Mouse (Mus musculus) embryonic facial prominence, embryonic 15.5 days (tissue): Measurements from ENCODE around the gene Gpr155. TPM values are rescaled to one million over a fixed set of nuclear protein-coding genes. Genes with fewer than 3 reads are reported as not detected.

Experiments
- ATAC-seq: fragments of 200-750 bp; cut with Nextera tagmentation; 2 replicates; pipeline ENCODE4 v1.8.0; 2017; ENCODE audit warnings: low read depth, moderate TSS enrichment; ENCODE audit not compliant: insufficient number of reproducible peaks, low FRiP score, low TSS enrichment
- H3K27ac ChIP-seq: fragments of 300-500 bp; sonication (generic); replicated peaks from 2 replicates; pipeline ENCODE4 v1.5.1; 2015; ENCODE audit warnings: mild to moderate bottlenecking, inconsistent platforms
- H3K27me3 ChIP-seq: fragments of 300-500 bp; sonication (generic); 2 replicates; pipeline ENCODE4 v1.6.1; 2015; ENCODE audit warnings: inconsistent platforms
- H3K36me3 ChIP-seq: fragments of 300-500 bp; sonication (generic); 2 replicates; pipeline ENCODE4 v1.6.1; 2015; ENCODE audit warnings: mild to moderate bottlenecking, inconsistent platforms
- H3K4me1 ChIP-seq: fragments of 300-500 bp; sonication (generic); 2 replicates; pipeline ENCODE4 v1.6.1; 2015; ENCODE audit warnings: inconsistent platforms
- H3K4me2 ChIP-seq: fragments of 300-500 bp; sonication (generic); replicated peaks from 2 replicates; pipeline ENCODE4 v1.6.1; 2015; ENCODE audit warnings: mild to moderate bottlenecking, inconsistent platforms
- H3K4me3 ChIP-seq: fragments of 300-500 bp; sonication (generic); replicated peaks from 2 replicates; pipeline ENCODE4 v1.5.1; 2015; ENCODE audit warnings: mild to moderate bottlenecking, inconsistent platforms
- H3K9ac ChIP-seq: fragments of 300-500 bp; sonication (generic); 2 replicates; pipeline ENCODE4 v1.6.1; 2015; ENCODE audit warnings: inconsistent platforms
- H3K9me3 ChIP-seq: fragments of 300-500 bp; sonication (generic); replicated peaks from 2 replicates; pipeline ENCODE4 v1.6.1; 2016; ENCODE audit warnings: inconsistent platforms
- WGBS: fragments of 180-500 bp; shearing (Covaris S2); methylation state at CpG from one replicate; pipeline ENCODE4 v1.1.7; 2015; 5-methylcytosine and 5-hydroxymethylcytosine counted together
- polyA plus RNA-seq: library from polyadenylated mRNA; unstranded; fragments of >200 nt; fragmentation: Nextera tagmentation; extraction: Ambion mirVana; gene quantifications from 2 replicates; pipeline ENCODE4 v1.2.1, GENCODE M21; 2015

Gpr155 gene
- polyA plus RNA-seq, 1 experiment from 2014 or later: 8.8 TPM

GRCm38 (mm10) chr2:73406336-73406915 lies 20.1 kb upstream of the Gpr155 start:
- H3K9me3 ChIP-seq: no peaks in the 10 kb centered on the region
- no peak overlapping the region for H3K4me2 ChIP-seq
- no peak for ATAC-seq
- no peaks in the 10 kb centered on the region for H3K27me3 ChIP-seq
- H3K36me3 ChIP-seq: no peaks in the 10 kb centered on the region
- H3K4me3 ChIP-seq: no peak overlapping the region
- 87% methylated on average over 9 of the region's 9 CpGs for WGBS
- 0 out of 2 replicates have a peak, but pooled peaks cover 2% of the 10 kb centered on the region for H3K4me1 ChIP-seq
- no peak overlapping the region for H3K27ac ChIP-seq
- no peak overlapping the region for H3K9ac ChIP-seq

GRCm38 (mm10) chr2:73404980-73405379 lies 18.6 kb upstream of the Gpr155 start:
- Histone ChIP-seq H3K27ac (no peak overlapping the region), H3K9ac (no peak overlapping the region), H3K27me3 (no peaks in the 10 kb centered on the region), H3K4me1 (0 out of 2 replicates have a peak, but pooled peaks cover 3% of the 10 kb centered on the region), H3K4me2 (no peak overlapping the region), H3K4me3 (no peak overlapping the region), H3K9me3 (no peaks in the 10 kb centered on the region), H3K36me3 (no peaks in the 10 kb centered on the region)
- 90% methylated on average over 7 of the region's 7 CpGs for WGBS
- no peak for ATAC-seq

GRCm38 (mm10) chr2:73404442-73404841 lies 18.1 kb upstream of the Gpr155 start:
- Histone ChIP-seq H3K4me1 (0 out of 2 replicates have a peak, but pooled peaks cover 3% of the 10 kb centered on the region), H3K4me3 (no peak overlapping the region), H3K9ac (no peak overlapping the region), H3K9me3 (no peaks in the 10 kb centered on the region), H3K36me3 (no peaks in the 10 kb centered on the region), H3K27ac (no peak overlapping the region), H3K4me2 (no peak overlapping the region), H3K27me3 (no peaks in the 10 kb centered on the region)
- no peak for ATAC-seq
- 79% methylated on average over 9 of the region's 9 CpGs for WGBS

- no peak for ATAC-seq
- 0 out of 2 replicates have a peak, but pooled peaks cover 3% of the 10 kb centered on the region for H3K4me1 ChIP-seq
- no peak overlapping the region for H3K4me3 ChIP-seq
- no peaks in the 10 kb centered on the region for H3K9me3 ChIP-seq
- H3K36me3 ChIP-seq: no peaks in the 10 kb centered on the region
- WGBS: 67% methylated on average over 15 of the region's 15 CpGs
- no peak overlapping the region for H3K4me2 ChIP-seq
- no peak overlapping the region for H3K9ac ChIP-seq
- no peak overlapping the region for H3K27ac ChIP-seq
- no peaks in the 10 kb centered on the region for H3K27me3 ChIP-seq
These were observed 17.1 kb upstream of the Gpr155 start for GRCm38 (mm10) chr2:73403385-73404013.

GRCm38 (mm10) chr2:73401689-73402088 lies 15.3 kb upstream of the Gpr155 start:
- ATAC-seq: no peak
- Histone ChIP-seq H3K9me3 (no peaks in the 10 kb centered on the region), H3K4me2 (no peak overlapping the region), H3K27me3 (no peaks in the 10 kb centered on the region), H3K27ac (no peak overlapping the region), H3K4me3 (no peak overlapping the region), H3K9ac (no peak overlapping the region), H3K36me3 (no peaks in the 10 kb centered on the region), H3K4me1 (0 out of 2 replicates have a peak, but pooled peaks cover 3% of the 10 kb centered on the region)
- 17% methylated on average over 1 of the region's 1 CpGs for WGBS

GRCm38 (mm10) chr2:73397476-73397875 lies 11.1 kb upstream of the Gpr155 start:
- H3K4me3 ChIP-seq: no peak overlapping the region
- H3K36me3 ChIP-seq: no peaks in the 10 kb centered on the region
- 91% methylated on average over 2 of the region's 2 CpGs for WGBS
- no peaks in the 10 kb centered on the region for H3K27me3 ChIP-seq
- no peaks in the 10 kb centered on the region for H3K9me3 ChIP-seq
- H3K4me2 ChIP-seq: no peak overlapping the region
- H3K4me1 ChIP-seq: 0 out of 2 replicates have a peak, but pooled peaks cover 3% of the 10 kb centered on the region
- H3K9ac ChIP-seq: no peak overlapping the region
- no peak for ATAC-seq
- H3K27ac ChIP-seq: no peak overlapping the region

- Histone ChIP-seq H3K4me2 (no peak overlapping the region), H3K9ac (no peak overlapping the region), H3K27me3 (no peaks in the 10 kb centered on the region), H3K36me3 (no peaks in the 10 kb centered on the region), H3K4me1 (0 out of 2 replicates have a peak, but pooled peaks cover 3% of the 10 kb centered on the region), H3K9me3 (no peaks in the 10 kb centered on the region), H3K27ac (no peak overlapping the region; the same call in 1 of the 2 replicates), H3K4me3 (no peak overlapping the region)
- ATAC-seq: no peak
- WGBS: 78% methylated on average over 3 of the region's 3 CpGs
These were observed 10.5 kb upstream of the Gpr155 start for GRCm38 (mm10) chr2:73396828-73397325.

- H3K9me3 ChIP-seq: no peaks in the 10 kb centered on the region
- H3K27ac ChIP-seq: no peak overlapping the region
- no peak overlapping the region for H3K9ac ChIP-seq
- H3K36me3 ChIP-seq: no peaks in the 10 kb centered on the region
- 79% methylated on average over 8 of the region's 8 CpGs for WGBS
- no peak for ATAC-seq
- no peaks in the 10 kb centered on the region for H3K27me3 ChIP-seq
- no peak overlapping the region for H3K4me3 ChIP-seq
- H3K4me2 ChIP-seq: no peak overlapping the region
- H3K4me1 ChIP-seq: no peaks in the 10 kb centered on the region
These were observed 9.1 kb upstream of the Gpr155 start for GRCm38 (mm10) chr2:73395516-73395915.

GRCm38 (mm10) chr2:73394476-73394875 lies 8.1 kb upstream of the Gpr155 start:
- no peak overlapping the region for H3K9ac ChIP-seq
- 88% methylated on average over 3 of the region's 3 CpGs for WGBS
- H3K4me3 ChIP-seq: no peak overlapping the region
- H3K36me3 ChIP-seq: no peaks in the 10 kb centered on the region
- no peak for ATAC-seq
- H3K27me3 ChIP-seq: no peaks in the 10 kb centered on the region
- no peaks in the 10 kb centered on the region for H3K9me3 ChIP-seq
- H3K4me2 ChIP-seq: no peak overlapping the region
- H3K27ac ChIP-seq: no peak overlapping the region
- H3K4me1 ChIP-seq: no peaks in the 10 kb centered on the region

- Histone ChIP-seq H3K9me3 (no peaks in the 10 kb centered on the region), H3K27me3 (no peaks in the 10 kb centered on the region), H3K9ac (no peak overlapping the region), H3K36me3 (no peaks in the 10 kb centered on the region), H3K4me3 (no peak overlapping the region), H3K4me2 (no peak overlapping the region), H3K27ac (no peak overlapping the region), H3K4me1 (no peaks in the 10 kb centered on the region)
- WGBS: 76% methylated on average over 2 of the region's 2 CpGs
- no peak for ATAC-seq
These were observed 6.4 kb upstream of the Gpr155 start for GRCm38 (mm10) chr2:73392772-73393171.

- Histone ChIP-seq H3K4me2 (no peak overlapping the region), H3K4me1 (peaks cover 6% of the 10 kb centered on the region; the same call in 1 of the 2 replicates), H3K36me3 (no peaks in the 10 kb centered on the region), H3K4me3 (no peak overlapping the region), H3K9me3 (no peaks in the 10 kb centered on the region), H3K27ac (no peak overlapping the region), H3K27me3 (no peaks in the 10 kb centered on the region), H3K9ac (no peak overlapping the region)
- 90% methylated on average over 3 of the region's 3 CpGs for WGBS
- ATAC-seq: no peak
These were observed 3.6 kb upstream of the Gpr155 start for GRCm38 (mm10) chr2:73389951-73390350.
